Mouse (Mus musculus) liver, adult 2 months (tissue): ENCODE results near the gene Sugt1. TPM values are rescaled to one million over a fixed set of nuclear protein-coding genes. Genes with fewer than 3 reads are reported as not detected.

ENCODE experiments used
- DNase-seq: peaks from one replicate; pipeline ENCODE4 v3.0.0-alpha.2; 2011; ENCODE audit warnings: low read depth, low spot score; ENCODE audit errors: extremely low read depth
- H3K27ac ChIP-seq: fragments of 200-500 bp; replicated peaks from 2 replicates; pipeline ENCODE4 v1.5.1; 2012; ENCODE audit warnings: low read depth, mild to moderate bottlenecking, control low read depth, inconsistent platforms, low read length; ENCODE audit not compliant: insufficient read depth
- H3K27me3 ChIP-seq: fragments of 200-500 bp; 2 replicates; pipeline ENCODE4 v1.6.1; 2012; ENCODE audit warnings: mild to moderate bottlenecking, moderate library complexity, low read length, inconsistent platforms; ENCODE audit not compliant: control insufficient read depth, insufficient read depth
- H3K36me3 ChIP-seq: fragments of 200-500 bp; 2 replicates; pipeline ENCODE4 v1.6.1; 2012; ENCODE audit warnings: low read length, inconsistent platforms; ENCODE audit not compliant: control insufficient read depth, insufficient read depth
- H3K4me1 ChIP-seq: fragments of 200-500 bp; 2 replicates; pipeline ENCODE4 v1.6.1; 2011; ENCODE audit warnings: low read length; ENCODE audit not compliant: control insufficient read depth, insufficient read depth
- H3K4me3 ChIP-seq: fragments of 200-500 bp; 2 replicates; pipeline ENCODE4 v1.5.1; 2011; ENCODE audit warnings: low read depth, mild to moderate bottlenecking, control low read depth, low read length, moderate library complexity; ENCODE audit not compliant: insufficient read depth
- H3K79me2 ChIP-seq: fragments of 200-500 bp; 2 replicates; pipeline ENCODE4 v1.6.1; 2012; ENCODE audit warnings: inconsistent platforms, mild to moderate bottlenecking, low read length, moderate library complexity; ENCODE audit not compliant: control insufficient read depth, insufficient read depth
- H3K9ac ChIP-seq: fragments of 200-500 bp; 2 replicates; pipeline ENCODE4 v1.6.1; 2012; ENCODE audit warnings: low read depth, mild to moderate bottlenecking, control low read depth, inconsistent platforms, low read length
- CTCF ChIP-seq: fragments of 200-500 bp; IDR thresholded peaks from 2 replicates; pipeline ENCODE4 v1.5.1; 2011; ENCODE audit warnings: low read depth, low read length, control low read depth
- POLR2A ChIP-seq: fragments of 200-500 bp; IDR thresholded peaks from 2 replicates; pipeline ENCODE4 v1.6.1; 2011; ENCODE audit warnings: low read length, control low read depth; ENCODE audit not compliant: insufficient read depth; ENCODE audit errors: extremely low read depth
- WGBS: fragments of 180-500 bp; shearing (Covaris S2); methylation state at CpG from one replicate; pipeline ENCODE4 v1.1.7; 2018; 5-methylcytosine and 5-hydroxymethylcytosine counted together
- polyA plus RNA-seq: library from polyadenylated mRNA; depleted of rRNA; stranded (reverse); fragments of >200 nt; gene quantifications from 2 replicates; pipeline ENCODE4 v1.2.3, GENCODE M21; 2012; rRNA removed
- total RNA-seq: library from RNA; depleted of rRNA; stranded (reverse); fragments of >200 nt; gene quantifications from 2 replicates; pipeline ENCODE4 v1.2.3, GENCODE M21; 2014; rRNA removed

The Sugt1 gene
- total and polyA plus RNA-seq, 2 experiments = 3.3 to 30.0 TPM

- no peaks in the 10 kb centered on the region for H3K4me1 ChIP-seq
- TF ChIP-seq POLR2A = no peak
- no peak for TF ChIP-seq CTCF
- no peaks in the 10 kb centered on the region for H3K79me2 ChIP-seq
- DNase-seq = no peak
- H3K9ac ChIP-seq = no peak overlapping the region
- H3K4me3 ChIP-seq = no peak overlapping the region
- H3K27ac ChIP-seq = no peak overlapping the region
- 74% methylated on average over 5 of the region's 5 CpGs for WGBS
- no peaks in the 10 kb centered on the region for H3K27me3 ChIP-seq
- no peaks in the 10 kb centered on the region for H3K36me3 ChIP-seq
Measured at GRCm38 (mm10) chr14:79680652-79681051, 93.2 kb downstream of the Sugt1 start.

Other genes starting within 250 kb of the Sugt1 start
- 3.9 and 5.2 TPM in 2 replicates for gene Naa16, start 196.9 kb upstream of the Sugt1 start, total RNA-seq
- gene Naa16, start 196.9 kb upstream of the Sugt1 start, polyA plus RNA-seq = 2.0 and 2.2 TPM in 2 replicates
- gene Mtrf1, start 189.9 kb upstream of the Sugt1 start, total RNA-seq = 7.8 and 10.3 TPM in 2 replicates
- 2.2 and 2.3 TPM in 2 replicates for gene Mtrf1, start 189.9 kb upstream of the Sugt1 start, polyA plus RNA-seq
- gene Kbtbd7, start 161.2 kb upstream of the Sugt1 start, total RNA-seq = 6.6 and 7.3 TPM in 2 replicates
- gene Kbtbd7, start 161.2 kb upstream of the Sugt1 start, polyA plus RNA-seq = 3.8 and 4.3 TPM in 2 replicates
- gene Kbtbd6, start 135.9 kb upstream of the Sugt1 start, total RNA-seq = 0.13 and 0.18 TPM in 2 replicates
- not detected in 2 replicates for gene Kbtbd6, start 135.9 kb upstream of the Sugt1 start, polyA plus RNA-seq
- gene Elf1, start 106.5 kb upstream of the Sugt1 start, total RNA-seq = 13.8 and 15.9 TPM in 2 replicates
- 5.1 and 6.4 TPM in 2 replicates for gene Elf1, start 106.5 kb upstream of the Sugt1 start, polyA plus RNA-seq
- gene Wbp4, start 106.2 kb upstream of the Sugt1 start, total RNA-seq = 6.1 and 7.7 TPM in 2 replicates
- 2.1 and 2.5 TPM in 2 replicates for gene Wbp4, start 106.2 kb upstream of the Sugt1 start, polyA plus RNA-seq
- gene Cnmd, start 74.5 kb downstream of the Sugt1 start, total RNA-seq = 10.3 and 35.8 TPM in 2 replicates
- gene Cnmd, start 74.5 kb downstream of the Sugt1 start, polyA plus RNA-seq = 3.4 and 5.9 TPM in 2 replicates
- gene Pcdh8, start 183.6 kb downstream of the Sugt1 start, total RNA-seq = not detected in 2 replicates
- not detected in 2 replicates for gene Pcdh8, start 183.6 kb downstream of the Sugt1 start, polyA plus RNA-seq